Mouse (Mus musculus) cerebellum, adult 9-10 months (tissue): Measurements from ENCODE around the gene Ell3.

Experiments
- DNase-seq: peaks from one replicate; pipeline ENCODE4 v3.0.0; 2022

Ell3 gene

GRCm38 (mm10) chr2:121446506-121446905, 2.4 kb upstream of the Ell3 start:
- DNase-seq, result no peak

- DNase-seq, result no peak
Observed at GRCm38 (mm10) chr2:121445117-121445516, 1.0 kb upstream of the Ell3 start.

- DNase-seq, result peak; percentile 25
Observed at GRCm38 (mm10) chr2:121443068-121443349, 1.1 kb downstream of the Ell3 start.

- DNase-seq, result peak; percentile 56
Observed at GRCm38 (mm10) chr2:121442259-121443067, 1.6 kb downstream of the Ell3 start.

- DNase-seq, result no peak
Observed at GRCm38 (mm10) chr2:121441800-121442199, 2.3 kb downstream of the Ell3 start.

GRCm38 (mm10) chr2:121440834-121441605, 3.1 kb downstream of the Ell3 start:
- DNase-seq, result no peak

GRCm38 (mm10) chr2:121439746-121440145, 4.3 kb downstream of the Ell3 start:
- no peak for DNase-seq

GRCm38 (mm10) chr2:121434854-121435253, 9.2 kb downstream of the Ell3 start:
- no peak for DNase-seq

- DNase-seq, result no peak
Observed at GRCm38 (mm10) chr2:121425890-121426289, 18.2 kb downstream of the Ell3 start.

- DNase-seq, result no peak
Observed at GRCm38 (mm10) chr2:121423166-121423565, 20.9 kb downstream of the Ell3 start.

GRCm38 (mm10) chr2:121418476-121418875, 25.6 kb downstream of the Ell3 start:
- no peak for DNase-seq

GRCm38 (mm10) chr2:121416356-121416755, 27.7 kb downstream of the Ell3 start:
- DNase-seq, result no peak

- DNase-seq, result no peak
Observed at GRCm38 (mm10) chr2:121415591-121415990, 28.5 kb downstream of the Ell3 start.

- no peak for DNase-seq
Observed at GRCm38 (mm10) chr2:121415103-121415502, 29.0 kb downstream of the Ell3 start.

GRCm38 (mm10) chr2:121414139-121414685, 29.9 kb downstream of the Ell3 start:
- DNase-seq, result peak; percentile 61

- peak; percentile 92 for DNase-seq
Observed at GRCm38 (mm10) chr2:121413387-121414042, 30.6 kb downstream of the Ell3 start, which contains the start of the genes Pdia3 and Catsper2. TSS of gene Pdia3 (plus strand) at chr2:121413775. TSS of gene Catsper2 (minus strand) at chr2:121413792.

- no peak for DNase-seq
Observed at GRCm38 (mm10) chr2:121412843-121413386, 31.2 kb downstream of the Ell3 start.

- DNase-seq, result peak; percentile 31
Observed at GRCm38 (mm10) chr2:121408160-121408559, 35.9 kb downstream of the Ell3 start.

GRCm38 (mm10) chr2:121403296-121403695, 40.8 kb downstream of the Ell3 start:
- no peak for DNase-seq

- DNase-seq, result peak; percentile 91
Observed at GRCm38 (mm10) chr2:121396624-121397023, 47.5 kb downstream of the Ell3 start.
